Mouse (Mus musculus) stomach, postnatal 0 days (tissue): ENCODE measurements around the gene Map3k14.

Source experiments
- CTCF ChIP-seq: IDR thresholded peaks from 2 replicates; pipeline ENCODE4 v1.5.1; 2016; ENCODE audit warnings: antibody characterized with exemption, low read depth, mild to moderate bottlenecking, moderate library complexity
- EP300 ChIP-seq: optimal IDR thresholded peaks from 2 replicates; pipeline ENCODE3; 2016; ENCODE audit warnings: antibody characterized with exemption

DNA sequence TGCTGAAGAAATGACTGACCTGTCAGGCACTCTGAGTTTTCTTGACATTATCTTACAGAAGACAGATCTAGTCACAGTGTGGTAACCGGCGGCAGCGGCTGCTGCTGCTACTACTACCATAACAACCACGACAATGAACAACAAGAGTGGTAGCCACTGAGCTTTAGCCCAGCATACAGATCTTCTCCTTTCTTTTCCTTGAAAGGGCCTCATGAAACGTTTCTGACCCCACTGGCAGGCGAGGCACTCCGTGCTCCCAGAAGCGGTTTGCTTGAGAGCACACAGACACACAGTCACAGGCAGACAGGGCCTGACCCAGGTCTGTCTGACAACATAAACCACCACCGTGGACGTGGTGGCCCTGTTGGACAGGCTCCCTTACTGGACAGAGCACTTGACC is 3.7 kb downstream of the Map3k14 start:
- TF ChIP-seq CTCF (no peak), EP300 (no peak)
